Mouse (Mus musculus) left cerebral cortex, postnatal 4 days (tissue): ENCODE data around the gene Myo1c. TPM values are rescaled to one million over a fixed set of nuclear protein-coding genes. Genes with fewer than 3 reads are reported as not detected.

Experiments
- DNase-seq: peaks from one replicate; pipeline ENCODE4 v3.0.0-alpha.2; 2022
- intact Hi-C: fragments of 180-260 bp; cut with DNase I; formaldehyde crosslinking; loops from one replicate; pipeline ENCODE4 v1.15.1; 2025
- total RNA-seq, 2 experiments: library from RNA; stranded (reverse); gene quantifications; 2 replicates each; pipeline ENCODE4 v1.2.3; 2021

Myo1c gene
- 10 to 100 TPM; 38.1 to 41.0 TPM for total RNA-seq

DNA sequence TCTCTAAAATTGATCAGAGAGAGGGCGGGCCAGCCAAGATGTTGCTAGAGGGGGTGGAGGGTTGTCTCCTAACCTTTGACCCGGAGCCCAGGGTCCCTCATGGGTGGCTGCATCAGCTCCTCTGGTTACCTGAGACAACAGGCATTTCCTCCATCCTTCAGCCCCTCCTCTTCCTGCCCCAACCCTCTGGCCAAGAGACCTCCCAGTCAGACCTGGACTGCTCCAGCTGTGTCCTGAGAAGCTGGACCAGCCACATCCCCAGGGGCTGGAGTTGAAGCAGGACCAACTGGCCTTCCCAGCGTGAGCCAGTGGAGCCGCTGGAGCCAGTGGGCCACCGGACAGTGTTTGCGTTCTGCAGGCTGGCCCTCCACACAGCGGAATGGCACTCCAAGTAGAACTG lies at the start of gene Myo1c:
Myo1c (plus strand) TSS at position 194 of the 400 bp plus-strand sequence.
- intact Hi-C loops, result no loop called here
- DNase-seq, result no peak

DNA sequence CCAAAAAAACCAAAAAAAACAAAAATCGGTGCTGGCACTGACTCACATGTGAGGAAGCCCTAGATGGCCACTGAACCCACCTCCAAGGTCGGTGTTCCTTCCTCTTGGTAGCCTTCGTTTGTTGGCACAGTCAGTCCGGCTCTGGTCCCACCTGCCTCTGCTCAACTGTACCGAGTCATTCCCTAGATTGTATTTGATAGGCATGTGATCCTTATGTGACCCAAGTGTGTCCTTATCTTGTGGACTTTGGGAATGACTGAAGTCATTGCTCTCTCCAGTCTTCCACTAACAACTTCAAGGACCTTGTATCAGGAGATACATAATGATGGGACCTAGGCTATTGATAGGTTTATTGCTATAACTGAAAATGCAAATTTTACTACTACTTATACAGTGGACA lies 45.5 kb upstream of the Myo1c start:
- intact Hi-C loops, result no loop called here
- no peak for DNase-seq

DNA sequence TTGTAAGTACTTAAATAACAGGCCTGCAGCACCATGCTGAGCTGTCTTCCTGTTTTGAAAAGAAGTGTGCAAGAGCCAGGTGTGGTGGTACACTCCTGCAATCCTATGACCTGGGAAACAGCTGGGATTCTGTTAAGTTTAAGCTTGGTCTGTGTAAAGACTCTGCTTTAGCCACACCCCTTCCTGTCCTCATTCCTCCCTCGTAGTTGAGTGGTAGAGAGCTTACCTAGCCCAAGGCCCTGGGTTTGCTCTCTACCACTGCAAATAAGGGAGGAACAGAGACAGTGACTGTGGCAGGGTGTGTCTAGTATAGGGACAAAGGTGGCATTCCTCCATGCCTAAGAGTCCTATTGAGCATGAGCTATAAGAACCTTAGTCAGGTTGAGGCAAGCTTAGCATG lies 45.0 kb upstream of the Myo1c start:
- DNase-seq, result no peak
- intact Hi-C loops, result no loop called here

DNA sequence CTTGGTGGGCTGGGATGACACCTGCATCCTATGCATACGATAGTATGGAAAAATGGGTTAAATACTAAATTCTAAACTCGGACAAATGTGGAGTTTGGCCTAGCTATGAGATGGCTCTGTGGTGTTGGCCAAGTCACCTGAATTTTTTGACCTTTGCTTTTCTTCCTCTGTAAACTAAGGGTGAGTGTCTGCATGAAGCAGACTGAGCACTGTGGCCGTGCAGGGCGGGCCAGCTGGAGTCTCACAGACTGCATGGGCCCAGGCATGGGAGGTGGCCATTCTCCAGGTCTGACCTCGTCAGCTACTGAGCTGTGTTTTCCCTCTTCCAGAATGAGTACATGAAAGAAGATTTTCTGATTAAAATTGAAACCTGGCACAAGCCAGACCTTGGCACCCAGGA lies 41.5 kb upstream of the Myo1c start:
- DNase-seq, result no peak
- intact Hi-C loops, result no loop called here

DNA sequence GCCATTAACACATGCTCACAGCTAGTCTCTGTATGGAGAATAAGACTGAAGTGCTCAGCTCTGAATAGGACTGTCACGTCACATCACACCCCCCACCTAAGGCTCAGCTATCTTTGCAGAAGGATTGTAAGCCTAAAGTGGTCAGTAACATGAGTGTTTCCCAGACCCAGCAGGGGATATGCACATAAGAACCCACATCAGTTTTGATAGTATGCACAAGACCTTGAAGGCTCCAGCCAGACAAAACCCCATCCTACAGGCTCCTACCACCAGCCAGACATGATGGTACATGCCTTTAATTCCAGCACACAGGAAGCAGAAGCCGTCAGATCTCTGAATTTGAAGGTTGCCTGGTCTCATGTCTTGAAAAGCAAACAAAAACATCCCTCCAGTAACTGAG lies 40.3 kb upstream of the Myo1c start:
- no peak for DNase-seq
- intact Hi-C loops, result no loop called here

DNA sequence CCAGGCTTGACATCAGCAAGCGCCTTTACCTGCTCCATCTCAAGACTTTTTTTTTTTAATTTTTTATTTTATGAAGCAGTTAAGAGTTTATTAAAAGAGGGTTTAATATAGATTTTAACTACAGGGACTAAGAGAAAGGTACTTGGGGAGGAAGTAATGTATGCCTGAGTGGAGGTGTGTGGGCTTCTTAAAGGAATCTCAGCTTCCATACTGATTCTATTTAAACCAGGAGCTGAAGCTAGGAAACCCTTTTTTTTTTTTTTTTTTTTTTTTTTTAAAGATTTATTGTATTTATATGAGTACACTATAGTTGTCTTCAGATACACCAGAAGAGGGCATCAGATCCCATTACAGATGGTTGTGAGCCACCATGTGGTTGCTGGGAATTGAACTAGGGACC lies 35.5 kb upstream of the Myo1c start:
- intact Hi-C loops, result no loop called here
- no peak for DNase-seq

DNA sequence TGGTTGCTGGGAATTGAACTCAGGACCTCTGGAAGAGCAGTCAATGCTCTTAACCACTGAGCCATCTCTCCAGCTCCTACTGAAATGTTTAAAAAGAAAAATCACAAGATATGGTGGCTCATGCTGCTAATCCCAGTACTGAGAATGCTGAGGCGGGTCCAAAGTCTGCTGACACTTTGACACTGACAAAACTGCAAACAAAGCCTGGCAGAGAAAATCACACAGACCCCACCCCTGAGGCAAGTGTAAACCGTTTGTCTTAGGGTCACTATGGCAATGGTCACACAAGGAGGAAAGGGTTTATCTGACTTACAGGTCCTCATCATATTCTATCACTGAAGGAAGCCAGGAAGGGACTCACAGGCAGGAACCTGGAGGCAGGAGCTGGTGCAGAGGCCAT lies 34.7 kb upstream of the Myo1c start:
- intact Hi-C loops, result no loop called here

DNA sequence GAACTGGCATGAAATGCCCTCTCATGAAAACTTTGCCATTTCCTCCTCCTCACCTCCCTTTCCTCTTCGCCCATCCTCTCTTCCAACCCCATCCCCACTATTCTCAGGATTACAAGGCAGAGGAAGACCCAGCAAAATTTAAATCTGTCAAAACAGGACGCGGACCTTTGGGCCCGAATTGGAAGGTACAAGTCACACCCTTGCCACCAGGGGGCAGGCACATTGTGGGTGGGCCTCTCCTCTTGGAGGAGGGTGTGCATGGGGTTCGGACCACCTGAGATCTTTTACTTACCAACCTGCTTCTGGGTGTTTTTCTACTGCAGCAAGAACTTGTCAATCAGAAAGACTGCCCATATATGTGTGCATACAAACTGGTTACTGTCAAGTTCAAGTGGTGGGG lies 31.2 kb upstream of the Myo1c start:
- DNase-seq, result no peak
- intact Hi-C loops, result no loop called here

More for the DNA sequence above, 34.7 kb upstream of the Myo1c start:
- DNase-seq, result no peak

DNA sequence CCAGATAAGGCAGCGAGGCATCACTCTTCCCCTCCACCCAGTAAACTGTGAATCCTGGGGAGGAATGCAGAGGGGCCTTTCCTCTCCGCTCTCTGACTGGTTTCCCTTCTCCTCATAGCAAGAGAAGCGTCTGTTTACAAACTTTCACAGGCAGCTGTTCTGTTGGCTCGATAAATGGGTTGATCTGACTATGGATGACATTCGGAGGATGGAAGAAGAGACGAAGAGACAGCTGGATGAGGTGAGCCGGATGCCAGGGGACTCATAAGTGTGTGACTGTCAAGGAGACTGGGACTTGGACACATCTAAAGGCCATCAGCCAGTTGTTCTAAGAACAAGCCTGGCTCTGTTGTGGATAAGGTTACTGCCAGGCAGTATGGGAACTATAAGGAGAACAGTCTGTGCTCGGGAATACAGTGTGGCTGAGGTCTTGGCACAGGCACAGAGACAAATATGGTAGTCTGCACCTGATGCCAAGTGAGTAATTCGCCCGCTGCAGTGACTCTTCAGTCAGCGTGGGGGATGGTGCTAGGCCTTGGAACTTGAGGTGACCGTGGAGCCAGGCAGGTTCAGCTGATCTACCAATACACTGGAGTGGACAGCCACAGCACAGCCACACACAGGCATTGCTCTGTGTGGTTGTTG lies 30.0 kb upstream of the Myo1c start:
- peak; percentile 28 for DNase-seq
- intact Hi-C loops, result no loop called here

DNA sequence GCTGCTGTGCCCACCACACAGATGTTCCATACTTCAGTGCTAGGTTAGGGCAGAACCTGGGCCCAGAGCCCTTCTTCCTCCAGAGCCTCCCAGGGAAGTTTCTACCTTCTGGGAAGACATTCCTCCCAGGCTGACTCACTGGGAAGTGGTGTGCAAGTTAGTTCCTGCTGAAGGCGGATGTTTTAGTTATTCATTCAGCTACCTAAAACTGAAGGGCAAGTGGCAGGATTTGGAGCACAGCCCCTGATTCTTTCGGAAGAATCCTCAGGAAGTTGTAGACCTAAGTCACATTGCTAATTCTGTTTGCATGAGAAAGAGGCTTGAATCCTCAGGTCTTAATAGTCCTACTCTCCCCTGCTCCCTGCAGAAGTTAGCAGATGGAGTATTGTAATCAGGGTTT lies 28.9 kb upstream of the Myo1c start:
- no peak for DNase-seq
- intact Hi-C loops, result no loop called here

DNA sequence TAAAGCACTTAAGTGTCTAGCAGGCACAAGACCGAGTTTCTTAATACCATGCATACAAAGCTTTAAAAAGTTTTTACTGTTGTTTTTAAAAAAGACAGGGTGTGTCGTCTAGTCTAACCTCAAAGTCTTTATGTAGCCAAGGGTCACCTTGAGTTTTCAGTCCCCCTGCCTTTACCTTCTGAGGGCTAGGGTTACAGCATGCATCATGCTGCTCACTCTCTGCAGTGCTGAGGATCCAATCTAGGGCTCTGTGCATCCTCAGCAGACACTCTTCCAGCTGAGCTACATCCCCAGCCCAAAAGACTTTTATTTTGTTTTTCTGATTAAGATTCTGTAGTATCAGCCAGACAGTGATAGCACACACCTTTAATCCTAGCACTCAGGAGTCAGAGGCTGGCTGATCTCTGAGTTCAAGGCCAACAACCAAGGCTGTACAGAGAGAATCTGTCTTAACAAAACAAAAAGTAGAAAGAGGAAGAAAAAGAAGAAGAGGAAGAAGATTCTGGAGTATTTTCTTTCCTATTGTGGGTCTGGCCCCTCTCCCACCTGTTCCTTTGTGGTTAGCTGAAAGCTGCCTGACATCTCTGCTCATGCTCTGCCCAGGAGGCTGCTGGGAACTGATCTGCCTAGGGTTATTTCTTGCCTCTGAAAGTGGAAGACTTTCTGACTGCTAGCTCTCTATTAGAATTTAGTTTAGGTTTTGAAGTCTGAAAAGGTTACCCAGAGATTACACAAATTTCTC lies 27.5 kb upstream of the Myo1c start:
- intact Hi-C loops, result no loop called here
- no peak for DNase-seq

DNA sequence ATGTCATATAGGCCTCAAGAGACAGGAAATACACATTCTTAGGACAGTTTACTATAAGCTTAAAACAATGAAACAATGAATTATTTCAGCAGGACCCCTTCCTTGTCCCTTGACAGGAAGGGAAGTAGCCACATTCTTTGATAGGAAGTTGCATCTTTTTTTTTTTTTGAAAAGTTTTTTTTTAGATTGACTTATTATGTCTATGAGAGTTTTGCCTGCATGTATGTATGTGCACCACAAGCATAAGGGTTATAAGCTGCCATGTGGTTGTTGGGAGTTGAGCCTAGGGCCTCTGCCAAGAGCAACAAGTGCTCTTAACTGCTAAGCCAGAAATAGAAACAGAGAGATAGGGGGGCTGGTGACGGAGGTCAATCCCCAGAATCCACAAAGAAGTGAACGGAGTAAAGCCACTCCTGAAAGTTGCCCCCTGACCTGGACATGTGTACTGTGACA lies 26.2 kb upstream of the Myo1c start:
- intact Hi-C loops, result no loop called here
- DNase-seq, result no peak

DNA sequence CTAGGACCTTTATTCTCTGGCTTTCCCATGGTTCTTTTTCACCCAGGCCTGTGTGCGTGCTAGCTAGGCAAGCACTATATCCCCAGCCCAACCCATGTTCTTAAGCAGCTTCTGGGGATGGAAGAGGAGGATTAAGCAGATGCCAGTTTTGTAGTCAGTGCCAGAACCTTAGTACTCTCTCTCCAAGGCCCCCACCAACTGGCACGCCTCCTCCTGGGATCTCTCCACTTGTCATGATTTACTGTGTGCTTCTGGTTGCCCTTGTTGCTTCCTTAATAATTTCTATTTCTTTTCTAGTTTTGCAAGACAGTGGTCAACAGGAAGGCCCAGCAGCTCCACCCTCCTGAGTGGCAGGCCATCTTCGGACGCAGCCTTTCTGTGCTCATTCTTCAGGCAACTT lies 24.5 kb upstream of the Myo1c start:
- no peak for DNase-seq
- intact Hi-C loops, result no loop called here

DNA sequence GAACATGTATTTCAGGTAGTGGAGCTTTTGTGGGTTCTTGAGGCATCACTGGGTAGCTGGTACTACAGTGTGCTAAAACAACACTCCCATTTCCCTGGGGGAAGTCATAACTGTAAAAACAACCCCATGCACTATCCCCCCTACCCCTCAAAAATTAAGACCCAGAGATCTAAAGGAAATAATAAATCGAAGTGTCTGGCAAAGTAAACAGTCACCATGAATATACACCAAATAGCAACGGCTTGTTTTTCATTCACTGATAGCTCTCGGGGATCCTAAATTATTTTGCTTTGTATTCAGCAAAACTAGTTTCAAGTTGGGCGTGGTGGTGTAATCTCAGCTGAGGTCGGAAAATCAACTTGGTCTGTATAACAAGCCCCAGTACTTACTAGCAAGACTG lies 20.2 kb upstream of the Myo1c start:
- no peak for DNase-seq
- intact Hi-C loops, result no loop called here

DNA sequence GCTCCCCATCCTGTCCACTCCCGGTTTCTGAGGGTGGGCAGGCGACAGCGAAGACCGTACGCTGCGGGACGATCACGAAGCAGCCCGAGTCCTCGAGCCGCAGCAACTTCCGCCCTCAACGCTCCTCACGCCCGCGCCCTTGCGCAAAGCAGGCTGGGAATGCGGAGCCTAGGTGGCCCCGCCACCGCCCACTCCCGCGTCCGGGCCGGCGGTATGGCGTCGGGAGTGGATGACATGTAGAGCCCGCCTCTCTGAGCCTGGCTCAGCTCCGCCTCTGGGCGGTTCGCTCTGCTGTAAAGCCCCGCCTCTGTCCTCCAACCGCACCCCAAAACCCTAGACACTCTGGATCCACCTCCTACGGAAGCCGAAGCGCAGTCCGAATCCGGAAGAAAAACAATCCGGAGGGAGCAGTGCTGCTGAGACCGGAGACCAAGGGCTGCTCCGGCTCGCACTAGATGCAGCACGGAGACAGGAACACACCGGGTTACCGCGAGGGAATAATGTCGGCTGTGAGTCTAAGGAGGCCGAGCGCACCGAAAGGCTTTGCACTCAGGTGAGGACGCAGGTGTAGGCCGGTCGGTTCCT lies 19.6 kb upstream of the Myo1c start, which contains the start of gene Inpp5k:
Inpp5k (plus strand) TSS at position 344 of the 585 bp plus-strand sequence.
- DNase-seq, result peak; percentile 95
- intact Hi-C loops, result no loop called here

DNA sequence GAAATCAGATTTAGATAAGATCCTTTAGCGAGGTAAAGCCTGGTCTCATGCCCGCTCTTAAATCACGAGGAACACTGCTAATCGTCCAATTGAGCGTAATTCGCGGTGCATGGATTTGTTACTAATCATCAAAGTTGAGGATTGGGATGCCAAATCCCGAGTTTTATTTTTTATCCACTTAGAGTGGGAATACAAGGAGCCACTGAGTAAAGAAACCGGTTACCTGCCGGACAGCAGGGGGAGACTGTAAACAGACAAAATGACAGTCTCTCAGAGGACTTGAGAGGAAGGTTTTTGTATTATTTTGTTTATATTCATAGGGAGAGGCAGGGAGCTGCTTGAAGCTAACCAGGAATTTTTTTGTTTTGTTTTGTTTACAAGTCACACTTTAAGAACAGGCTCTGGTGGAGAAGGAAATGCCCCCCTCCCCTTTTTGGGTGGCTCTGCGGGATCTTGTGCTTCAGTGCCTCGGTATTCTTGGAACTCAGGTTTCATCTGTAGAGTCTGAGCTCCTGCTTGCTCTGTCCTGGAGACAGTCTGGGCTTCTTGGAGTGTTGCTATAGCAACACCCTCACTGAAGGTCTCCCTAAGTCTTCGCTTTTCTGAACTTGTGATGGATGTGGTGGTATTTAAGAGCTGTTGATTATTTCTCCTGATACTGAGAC lies 18.6 kb upstream of the Myo1c start:
- intact Hi-C loops, result no loop called here
- DNase-seq, result no peak

DNA sequence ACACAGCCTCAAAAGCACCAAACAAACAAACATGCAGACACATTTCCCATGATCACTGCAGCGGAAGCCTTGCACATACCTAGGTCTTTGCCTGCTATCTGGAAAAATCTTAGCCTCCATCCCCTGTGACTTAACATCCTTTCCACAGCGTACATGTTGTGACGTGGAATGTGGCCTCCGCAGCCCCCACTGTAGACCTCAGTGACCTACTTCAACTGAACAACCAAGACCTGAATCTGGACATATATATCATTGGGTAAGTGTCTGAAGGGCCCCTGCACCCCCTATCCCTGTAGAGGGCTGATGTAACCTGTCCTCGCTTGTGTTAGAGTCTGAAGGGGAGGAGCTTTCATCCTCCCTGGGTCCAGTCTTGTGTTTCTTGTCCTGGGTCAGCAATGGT lies 17.4 kb upstream of the Myo1c start:
- intact Hi-C loops, result no loop called here
- DNase-seq, result no peak

DNA sequence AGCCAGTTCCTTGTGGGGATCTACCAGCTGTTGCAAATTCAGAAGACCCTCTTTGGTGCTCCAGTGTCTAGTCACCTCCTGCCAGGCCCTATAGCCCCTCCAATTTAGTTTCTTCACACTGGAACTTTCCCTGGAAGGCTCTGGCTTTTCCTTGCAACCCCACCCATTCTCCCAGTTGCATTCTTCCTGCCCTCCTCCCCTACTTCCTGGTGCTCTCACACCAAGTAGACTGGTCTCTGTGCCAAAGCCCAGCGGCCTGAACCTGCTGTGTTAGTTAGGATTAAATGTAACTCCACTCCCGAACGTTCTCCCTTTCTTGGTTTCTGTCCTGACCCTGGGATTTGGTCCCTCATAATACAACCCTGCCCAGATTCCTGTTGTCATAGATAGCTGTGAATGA lies 15.5 kb upstream of the Myo1c start:
- intact Hi-C loops, result no loop called here
- DNase-seq, result no peak

DNA sequence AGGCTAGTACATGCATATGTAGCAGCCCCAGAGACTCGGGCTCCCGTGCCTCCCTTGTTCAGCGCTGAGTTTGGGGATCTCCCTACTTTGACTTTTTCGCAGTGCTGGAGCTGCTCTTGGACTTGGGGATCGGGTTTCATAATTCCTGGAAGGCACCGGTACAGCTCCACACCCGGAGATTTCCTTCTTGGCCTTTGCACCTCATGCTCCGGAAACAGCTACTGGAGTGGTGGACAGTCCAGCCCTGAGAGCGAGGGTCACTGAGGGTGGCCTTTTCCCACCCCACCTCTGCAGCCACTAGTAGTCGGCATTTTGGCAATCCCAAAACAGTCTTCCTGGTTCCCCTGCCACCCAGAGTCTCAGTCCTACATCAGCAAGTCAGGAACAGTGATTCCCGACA lies 15.0 kb upstream of the Myo1c start:
- intact Hi-C loops, result no loop called here
- DNase-seq, result no peak

DNA sequence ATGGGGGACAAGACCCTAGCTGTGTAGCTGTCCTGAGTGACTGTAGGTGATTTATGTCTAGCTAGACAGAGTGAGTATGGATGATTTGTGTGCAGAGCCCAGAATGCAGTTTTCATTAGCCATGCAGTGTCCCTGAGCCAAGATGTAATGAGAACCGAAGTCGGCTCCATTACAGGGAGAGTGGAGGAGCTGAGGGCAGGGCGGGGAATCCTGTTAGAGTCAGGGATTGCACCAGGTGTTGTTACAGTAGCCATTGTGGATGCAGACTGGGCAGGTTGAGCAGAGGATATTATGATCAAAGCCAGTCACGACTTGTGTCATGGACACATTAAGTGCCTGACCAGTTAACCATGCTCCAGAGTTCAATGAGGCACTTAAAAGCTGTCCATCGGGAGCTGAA lies 7.0 kb upstream of the Myo1c start:
- no peak for DNase-seq
- intact Hi-C loops, result no loop called here

DNA sequence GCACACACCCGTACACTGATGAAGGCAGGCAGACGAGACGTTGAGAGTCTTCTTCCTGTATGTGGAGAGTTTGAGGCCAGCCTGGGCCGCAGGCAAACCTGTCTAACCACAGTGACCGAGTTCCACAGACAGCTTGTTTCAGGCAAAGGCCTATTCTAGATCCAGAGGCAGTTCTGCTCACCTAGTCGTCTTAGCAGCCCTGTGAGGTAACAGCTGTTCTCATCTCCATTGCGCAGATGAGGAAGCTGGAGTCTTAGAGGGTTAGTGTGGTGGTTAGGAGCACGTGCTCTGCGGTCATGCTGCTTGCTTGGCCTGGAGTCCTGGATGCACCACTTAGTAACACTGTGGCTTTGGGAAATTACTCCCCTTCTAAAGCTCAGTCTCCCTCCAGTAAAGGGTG lies 5.6 kb upstream of the Myo1c start:
- no peak for DNase-seq
- intact Hi-C loops, result no loop called here
